Mouse (Mus musculus) stomach, embryonic 16.5 days (tissue): ENCODE results near the gene Vmo1. TPM values are rescaled to one million over a fixed set of nuclear protein-coding genes. Genes with fewer than 3 reads are reported as not detected.
"Not testable (repeated sequence)": the region's sequence is repeated elsewhere in the genome, so short reads cannot be mapped to it uniquely, and the experiment has no call there.

Experiments used
- ATAC-seq: fragments of 200-750 bp; cut with Nextera tagmentation; 2 replicates; pipeline ENCODE4 v1.8.0; 2017; ENCODE audit warnings: moderate number of reproducible peaks, moderate TSS enrichment; ENCODE audit not compliant: insufficient read depth, low FRiP score
- H3K27ac ChIP-seq: fragments of 300-500 bp; sonication (generic); 2 replicates; pipeline ENCODE4 v1.5.1; 2014; ENCODE audit warnings: low read length
- H3K27me3 ChIP-seq: fragments of 300-500 bp; sonication (generic); 2 replicates; pipeline ENCODE4 v1.6.1; 2014; ENCODE audit warnings: low read length, control low read depth, mixed read lengths; ENCODE audit not compliant: control insufficient read depth, insufficient read depth
- H3K36me3 ChIP-seq: fragments of 300-500 bp; sonication (generic); 2 replicates; pipeline ENCODE4 v1.6.1; 2014; ENCODE audit warnings: low read length; ENCODE audit not compliant: control insufficient read depth, insufficient read depth
- H3K4me1 ChIP-seq: fragments of 300-500 bp; sonication (generic); 2 replicates; pipeline ENCODE4 v1.6.1; 2014; ENCODE audit warnings: low read length, control low read depth, mixed read lengths; ENCODE audit not compliant: control insufficient read depth, insufficient read depth
- H3K4me2 ChIP-seq: fragments of 300-500 bp; sonication (generic); 2 replicates; pipeline ENCODE4 v1.6.1; 2014; ENCODE audit warnings: low read depth, low read length, mixed read lengths
- H3K4me3 ChIP-seq: fragments of 300-500 bp; sonication (generic); replicated peaks from 2 replicates; pipeline ENCODE4 v1.5.1; 2014; ENCODE audit warnings: mild to moderate bottlenecking, low read length
- H3K9ac ChIP-seq: fragments of 300-500 bp; sonication (generic); 2 replicates; pipeline ENCODE4 v1.6.1; 2014; ENCODE audit warnings: low read length
- H3K9me3 ChIP-seq: fragments of 300-500 bp; sonication (generic); replicated peaks from 2 replicates; pipeline ENCODE4 v1.6.1; 2016; ENCODE audit warnings: low read length, control low read depth; ENCODE audit not compliant: control insufficient read depth
- WGBS: fragments of 180-500 bp; shearing (Covaris S2); extraction: QIAGEN DNeasy Blood & Tissue Kit; methylation state at CpG from one replicate; pipeline ENCODE4 v1.1.7; 2014; 5-methylcytosine and 5-hydroxymethylcytosine counted together
- polyA plus RNA-seq: library from polyadenylated mRNA; unstranded; fragments of >200 nt; fragmentation: Nextera tagmentation; extraction: Ambion mirVana; gene quantifications from 2 replicates; pipeline ENCODE4 v1.2.1, GENCODE M21; 2015

The Vmo1 gene
- polyA plus RNA-seq, 1 experiment from 2014 or later, result 0.92 TPM

DNA sequence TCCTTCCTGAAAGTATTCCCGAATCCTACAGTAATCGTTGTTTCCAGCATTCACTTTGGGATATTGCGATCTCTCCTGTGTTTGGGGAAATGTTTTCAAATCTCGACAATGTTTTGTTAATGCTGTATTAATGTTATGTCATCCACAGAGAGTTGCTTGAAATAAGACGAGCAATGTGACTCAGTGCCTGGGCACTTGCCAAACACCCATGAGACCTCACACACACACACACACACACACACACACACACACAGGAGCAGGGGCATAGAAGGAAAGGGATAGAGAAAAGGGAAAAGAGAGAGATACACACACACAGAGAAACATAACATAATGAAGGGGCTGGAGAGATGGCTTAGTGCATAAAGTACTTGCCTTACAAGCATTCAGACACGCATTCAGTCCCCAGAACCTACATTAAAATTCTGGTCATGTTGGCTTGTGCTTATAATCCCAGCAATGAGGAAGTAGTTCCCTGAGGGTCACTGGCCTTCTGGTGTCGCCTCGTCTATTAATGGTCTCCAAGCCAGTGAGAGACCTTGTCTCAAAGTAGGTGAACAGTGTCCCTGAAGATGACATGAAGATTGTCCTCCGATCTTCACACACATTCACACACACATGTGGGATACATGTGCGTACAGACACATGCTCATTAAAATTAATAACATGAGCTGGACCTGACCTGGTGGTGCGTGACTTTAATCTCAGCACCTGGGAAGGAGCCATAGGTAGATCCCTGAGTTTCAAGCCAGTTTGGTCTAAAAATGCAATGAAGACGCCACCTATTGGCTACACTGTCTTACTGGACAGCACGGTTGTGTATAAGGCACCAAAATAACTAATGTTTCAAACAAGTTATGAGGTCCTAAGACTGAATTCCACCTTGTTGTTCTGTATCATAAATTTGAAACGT, 14.6 kb downstream of the Vmo1 start:
- Histone ChIP-seq H3K4me1 (no peaks in the 10 kb centered on the region), H3K4me3 (no peak overlapping the region), H3K27me3 (no peaks in the 10 kb centered on the region), H3K36me3 (no peaks in the 10 kb centered on the region), H3K27ac (peak overlapping the region; percentile 38; the same call in 1 of the 2 replicates), H3K4me2 (no peak overlapping the region), H3K9me3 (no peaks in the 10 kb centered on the region), H3K9ac (no peak overlapping the region)
- whole genome bisulfite sequencing, result 63% methylated on average over 14 of the region's 14 CpGs
- ATAC-seq, result peak; percentile 44; the same call in 1 of the 2 replicates

DNA sequence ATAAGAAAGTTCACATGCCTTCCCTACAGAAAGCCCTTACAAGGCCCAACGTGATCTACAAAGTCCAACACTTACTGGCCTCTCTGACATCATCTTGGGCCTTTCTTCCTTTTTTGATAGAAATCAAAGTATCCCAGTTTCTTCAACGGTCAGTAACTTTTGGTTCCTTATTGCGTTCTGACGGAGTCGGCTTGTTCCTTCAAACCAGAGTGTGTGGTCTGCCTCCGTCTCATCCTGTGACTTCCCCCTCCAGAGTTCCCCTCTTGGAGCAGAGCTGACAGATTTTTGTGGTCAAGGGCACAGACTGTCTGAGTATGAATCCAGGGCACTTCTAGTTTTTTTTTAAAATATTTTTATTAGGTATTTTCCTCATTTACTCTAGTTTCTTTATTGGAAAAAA, 24.7 kb downstream of the Vmo1 start:
- no peaks in the 10 kb centered on the region for H3K27me3 ChIP-seq
- H3K36me3 ChIP-seq, result no peaks in the 10 kb centered on the region
- no peak overlapping the region for H3K9ac ChIP-seq
- H3K4me1 ChIP-seq, result no peaks in the 10 kb centered on the region
- no peak overlapping the region for H3K4me2 ChIP-seq
- ATAC-seq, result no peak
- H3K4me3 ChIP-seq, result no peak overlapping the region
- 82% methylated on average over 6 of the region's 6 CpGs for WGBS
- 0 out of 2 replicates have a peak, but pooled peaks cover 3% of the 10 kb centered on the region for H3K9me3 ChIP-seq
- H3K27ac ChIP-seq, result no peak overlapping the region

DNA sequence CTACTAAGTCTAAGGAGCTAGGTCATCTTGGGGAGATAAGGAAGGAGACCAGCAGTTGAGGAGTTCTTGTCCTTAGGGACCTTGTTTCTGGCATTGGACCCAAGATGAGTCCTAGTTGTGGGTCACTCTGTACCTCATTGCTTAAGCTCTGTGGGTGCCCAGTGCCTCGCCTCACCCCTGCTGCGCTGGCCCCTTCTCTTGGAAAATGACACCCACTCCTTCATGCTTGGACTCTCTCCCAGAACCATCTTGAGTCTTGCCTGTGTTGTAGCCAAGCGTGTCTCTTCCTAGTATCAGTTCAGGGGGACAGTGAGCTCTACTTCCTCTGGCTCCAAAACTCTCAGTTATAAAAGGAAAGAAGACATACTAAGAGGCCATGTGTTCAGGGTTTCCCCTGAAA, 25.3 kb downstream of the Vmo1 start:
- Histone ChIP-seq H3K9ac (no peak overlapping the region), H3K27ac (no peak overlapping the region), H3K4me1 (no peaks in the 10 kb centered on the region), H3K4me3 (no peak overlapping the region), H3K4me2 (no peak overlapping the region), H3K36me3 (no peaks in the 10 kb centered on the region), H3K27me3 (no peaks in the 10 kb centered on the region), H3K9me3 (0 out of 2 replicates have a peak, but pooled peaks cover 3% of the 10 kb centered on the region)
- 87% methylated on average over 3 of the region's 3 CpGs for WGBS
- no peak for ATAC-seq

DNA sequence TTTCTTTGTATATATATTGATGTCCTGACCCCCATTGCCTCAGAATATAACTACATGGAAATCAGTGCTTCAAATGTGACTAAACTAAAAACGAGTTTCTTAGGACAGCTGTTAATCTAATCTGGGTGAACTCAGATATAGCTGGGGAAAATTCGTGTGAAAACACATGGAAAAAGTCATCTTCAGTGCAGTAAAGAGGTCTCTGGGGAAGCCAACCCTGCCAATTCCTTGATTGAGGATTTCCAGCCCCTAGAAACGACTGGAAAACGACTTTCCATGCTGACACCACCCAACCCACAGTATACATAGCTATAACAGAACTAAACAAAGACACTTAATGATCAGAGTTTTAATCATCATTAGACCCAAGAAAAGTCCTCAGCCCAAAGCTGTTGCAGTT, 26.6 kb downstream of the Vmo1 start:
- no peak for ATAC-seq
- H3K36me3 ChIP-seq, result no peaks in the 10 kb centered on the region
- H3K4me3 ChIP-seq, result no peak overlapping the region
- 0 out of 2 replicates have a peak, but pooled peaks cover 3% of the 10 kb centered on the region for H3K9me3 ChIP-seq
- no peaks in the 10 kb centered on the region for H3K27me3 ChIP-seq
- WGBS, result 35% methylated on average over 4 of the region's 4 CpGs
- H3K4me2 ChIP-seq, result no peak overlapping the region
- no peak overlapping the region for H3K27ac ChIP-seq
- no peaks in the 10 kb centered on the region for H3K4me1 ChIP-seq
- no peak overlapping the region for H3K9ac ChIP-seq

DNA sequence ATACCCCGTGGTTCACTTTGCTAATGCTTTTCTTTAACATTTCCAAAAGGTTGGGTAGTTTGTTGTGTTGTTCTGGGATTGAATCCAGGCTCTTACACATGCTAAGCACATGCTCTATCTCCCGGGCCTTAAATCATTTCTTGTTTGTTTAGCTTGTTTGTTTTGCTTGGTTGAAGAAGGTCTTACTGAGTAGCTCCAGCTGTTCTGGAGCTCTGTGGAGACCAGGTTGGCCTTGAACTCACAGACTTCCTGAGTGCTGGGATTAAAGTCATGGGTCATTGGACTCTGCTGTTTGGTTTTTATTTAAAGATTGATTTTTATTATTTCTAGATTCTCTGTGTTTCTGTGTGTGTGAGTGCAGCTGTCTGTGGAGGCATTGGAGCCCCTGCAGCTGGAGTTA, 28.9 kb downstream of the Vmo1 start:
- WGBS, result 34% methylated on average over 2 of the region's 2 CpGs
- ATAC-seq, result no peak

DNA sequence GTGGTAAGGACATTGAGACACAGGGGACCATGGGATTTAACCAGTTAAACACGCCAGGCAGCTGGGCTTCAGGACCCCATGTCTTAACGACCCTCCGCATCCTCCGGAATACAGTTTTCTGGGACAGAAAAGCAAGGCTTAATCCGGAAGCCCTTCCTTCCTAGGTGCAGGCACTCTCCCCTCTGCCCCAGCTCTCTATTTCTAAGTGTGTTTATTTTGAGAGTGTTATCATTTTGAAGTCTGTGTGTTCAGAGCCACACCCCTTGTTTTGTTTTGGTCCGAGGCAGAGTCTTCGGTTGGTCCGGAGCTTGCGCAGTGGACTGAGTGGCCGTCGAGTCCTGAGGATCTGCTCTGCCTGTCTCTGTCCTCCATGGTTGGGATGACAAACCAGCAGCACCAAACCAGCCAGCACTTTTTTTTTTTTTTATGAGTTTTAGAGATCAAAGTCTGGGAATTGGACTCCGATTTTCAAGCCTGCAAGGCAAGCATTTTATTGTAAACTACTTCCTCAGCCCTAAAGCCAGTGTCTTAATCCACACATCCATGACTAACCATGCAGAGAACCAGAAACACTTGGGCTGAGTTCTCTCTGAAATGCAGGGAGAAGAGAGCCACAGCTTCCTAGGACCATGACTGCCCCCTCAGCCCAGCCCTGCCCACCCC, 39.4 kb downstream of the Vmo1 start:
- no peak for ATAC-seq
- no peak overlapping the region for H3K27ac ChIP-seq
- no peak overlapping the region for H3K4me3 ChIP-seq
- no peaks in the 10 kb centered on the region for H3K9me3 ChIP-seq
- no peaks in the 10 kb centered on the region for H3K27me3 ChIP-seq
- 57% methylated on average over 12 of the region's 12 CpGs for WGBS
- H3K4me1 ChIP-seq, result no peaks in the 10 kb centered on the region
- 0 out of 2 replicates have a peak overlapping the region, but pooled peaks have one; percentile 1 for H3K4me2 ChIP-seq
- H3K36me3 ChIP-seq, result no peaks in the 10 kb centered on the region
- H3K9ac ChIP-seq, result no peak overlapping the region

More for the DNA sequence above, 28.9 kb downstream of the Vmo1 start:
- H3K4me3 ChIP-seq, result no peak overlapping the region
- H3K36me3 ChIP-seq, result no peaks in the 10 kb centered on the region
- H3K9ac ChIP-seq, result no peak overlapping the region
- H3K27me3 ChIP-seq, result no peaks in the 10 kb centered on the region
- no peaks in the 10 kb centered on the region for H3K4me1 ChIP-seq
- H3K4me2 ChIP-seq, result no peak overlapping the region
- no peaks in the 10 kb centered on the region for H3K9me3 ChIP-seq
- H3K27ac ChIP-seq, result no peak overlapping the region

DNA sequence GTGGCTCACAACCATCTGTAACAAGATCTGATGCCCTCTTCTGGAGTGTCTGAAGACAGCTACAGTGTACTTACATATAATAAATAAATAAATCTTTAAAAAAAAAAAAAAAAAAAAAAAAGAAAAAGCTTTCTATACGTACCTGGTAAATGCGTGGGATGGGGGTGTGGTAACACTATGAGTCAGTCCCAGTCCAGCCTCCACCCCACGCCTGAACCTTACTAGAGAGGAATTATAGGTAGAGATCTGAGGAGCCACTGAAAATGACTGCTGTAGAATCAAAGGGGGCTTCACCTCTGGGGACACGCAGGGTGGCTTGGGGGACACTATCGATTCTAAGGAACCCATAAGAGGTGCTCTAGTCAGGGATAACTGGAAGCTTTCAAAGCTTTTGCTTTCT, 41.1 kb downstream of the Vmo1 start:
- WGBS, result 82% methylated on average over 5 of the region's 5 CpGs
- not testable (repeated sequence) for H3K4me2 ChIP-seq, H3K27ac ChIP-seq, H3K9me3 ChIP-seq, ATAC-seq, H3K27me3 ChIP-seq, H3K4me3 ChIP-seq, H3K36me3 ChIP-seq, H3K9ac ChIP-seq, H3K4me1 ChIP-seq

DNA sequence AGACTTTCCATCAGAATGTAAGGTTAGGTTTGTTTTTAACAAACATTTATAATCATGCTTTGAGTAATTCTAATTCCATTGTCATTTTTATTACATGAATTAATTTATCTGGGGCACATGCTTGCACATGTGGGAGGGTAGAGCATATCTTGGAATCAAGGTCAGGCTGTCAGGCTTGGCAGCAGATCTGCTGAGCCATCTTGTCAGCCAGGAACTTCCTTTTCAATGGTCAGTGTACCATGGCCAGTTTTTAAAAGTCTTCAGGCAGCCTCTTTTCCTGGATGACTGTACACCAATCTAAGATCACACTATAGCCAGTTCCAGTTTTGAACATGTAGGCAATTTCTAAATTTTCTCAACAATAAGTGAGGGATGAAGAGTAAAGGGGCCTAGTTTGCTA, 41.7 kb downstream of the Vmo1 start:
- no peak overlapping the region for H3K9ac ChIP-seq
- H3K4me3 ChIP-seq, result no peak overlapping the region
- H3K4me2 ChIP-seq, result no peak overlapping the region
- no peak overlapping the region for H3K27ac ChIP-seq
- ATAC-seq, result no peak
- no peaks in the 10 kb centered on the region for H3K27me3 ChIP-seq
- peaks cover 4% of the 10 kb centered on the region; the same call in 1 of the 2 replicates for H3K4me1 ChIP-seq
- H3K9me3 ChIP-seq, result no peaks in the 10 kb centered on the region
- no peaks in the 10 kb centered on the region for H3K36me3 ChIP-seq

DNA sequence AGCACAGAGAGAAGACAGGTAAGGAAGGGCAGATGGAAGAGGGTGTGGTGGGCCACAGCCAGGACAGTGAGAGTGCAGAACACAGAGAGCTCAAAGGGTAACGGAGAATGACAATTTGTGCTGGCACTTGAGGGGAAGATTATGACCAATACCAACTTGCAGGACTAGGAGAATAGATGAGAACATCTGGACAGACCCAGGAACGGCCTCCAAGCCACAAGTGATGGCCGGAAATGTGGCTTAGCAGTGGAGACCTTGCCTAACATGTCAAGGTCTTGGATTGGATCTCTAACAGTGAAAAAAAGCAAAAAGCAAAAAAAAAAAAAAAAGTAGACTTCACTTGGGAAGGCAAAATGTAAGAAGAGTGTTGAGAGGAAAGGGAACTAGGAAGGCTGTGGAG, 44.7 kb downstream of the Vmo1 start:
- Histone ChIP-seq H3K9me3 (no peaks in the 10 kb centered on the region), H3K4me3 (no peak overlapping the region), H3K27ac (no peak overlapping the region), H3K9ac (no peak overlapping the region), H3K4me2 (no peak overlapping the region), H3K36me3 (no peaks in the 10 kb centered on the region), H3K27me3 (peaks cover 3% of the 10 kb centered on the region; the same call in 1 of the 2 replicates), H3K4me1 (peaks cover 11% of the 10 kb centered on the region)
- no peak for ATAC-seq
- WGBS, result 88% methylated on average over 3 of the region's 3 CpGs
